Mouse (Mus musculus) liver, adult 2 months (tissue): ENCODE data around the gene Gpr3.

Experiments used
- CTCF ChIP-seq: fragments of 200-500 bp; IDR thresholded peaks from 2 replicates; pipeline ENCODE4 v1.5.1; 2011; ENCODE audit warnings: low read depth, low read length, control low read depth
- POLR2A ChIP-seq: fragments of 200-500 bp; IDR thresholded peaks from 2 replicates; pipeline ENCODE4 v1.6.1; 2011; ENCODE audit warnings: low read length, control low read depth; ENCODE audit not compliant: insufficient read depth; ENCODE audit errors: extremely low read depth

DNA sequence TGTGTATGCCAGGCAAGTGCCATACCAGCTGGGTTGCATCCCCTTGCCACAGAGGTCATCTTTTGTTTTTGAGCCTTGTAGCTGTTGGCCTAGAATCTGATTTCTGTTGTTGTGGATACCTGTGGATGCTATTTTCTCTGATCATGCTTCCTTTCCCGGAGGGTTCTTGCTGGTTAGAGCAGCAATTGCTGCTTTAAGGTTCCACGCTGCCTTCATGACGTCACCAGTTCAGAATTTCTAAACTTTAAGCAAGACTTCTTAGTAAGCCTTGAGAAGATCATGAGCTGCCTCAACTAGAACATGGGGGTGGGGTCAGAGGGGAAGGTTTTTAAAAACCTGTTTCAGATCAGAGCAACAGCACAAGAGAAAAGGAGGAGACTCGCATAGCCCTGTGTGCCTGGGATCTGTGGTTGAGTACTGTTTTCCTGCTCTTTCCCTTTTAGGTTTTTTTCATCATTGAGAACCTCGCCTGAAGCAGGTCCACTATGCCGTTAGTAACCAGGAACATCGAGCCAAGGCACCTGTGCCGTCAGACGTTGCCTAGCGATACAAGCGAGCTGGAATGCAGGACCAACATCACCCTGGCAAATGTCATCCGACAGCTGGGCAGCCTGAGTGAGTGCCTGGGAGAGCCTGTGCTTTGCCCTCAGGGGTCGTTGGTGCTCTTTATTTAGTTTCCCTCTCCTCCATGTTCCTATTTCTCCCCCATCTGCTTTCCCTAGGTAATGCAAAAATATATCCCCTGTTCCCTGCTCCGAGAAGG, 36.2 kb downstream of the Gpr3 start:
- TF ChIP-seq CTCF (no peak), POLR2A (no peak)
